Mouse (Mus musculus): ENCODE results near the gene Ptcra. TPM values are rescaled to one million over a fixed set of nuclear protein-coding genes. Genes with fewer than 3 reads are reported as not detected.
A peak's percentile ranks its signal among the peaks of the same experiment; 100 is the strongest.

Ptcra gene
- polyA plus RNA-seq, 1 experiment from 2014 or later, result 0.32 TPM

- Histone ChIP-seq H3K4me2 (ENCODE audit: low read depth, low read length) (no peak overlapping the region), H3K9me3 (replicated peaks; ENCODE audit: control insufficient read depth, low read length) (no peaks in the 10 kb centered on the region), H3K4me1 (ENCODE audit: control insufficient read depth, insufficient read depth, low read length) (no peaks in the 10 kb centered on the region; the same call in 1 of the 2 replicates), H3K4me3 (ENCODE audit: low read depth, low read length) (no peak overlapping the region), H3K9ac (replicated peaks; ENCODE audit: low read length) (no peak overlapping the region), H3K27ac (replicated peaks; ENCODE audit: low read depth, low read length) (no peak overlapping the region), H3K36me3 (replicated peaks; ENCODE audit: control insufficient read depth, insufficient read depth, low read depth, low read length) (peaks cover 20% of the 10 kb centered on the region), H3K27me3 (ENCODE audit: control insufficient read depth, insufficient read depth, low read length) (no peaks in the 10 kb centered on the region)
- 95% methylated on average over 9 of the region's 9 CpGs for WGBS
- ATAC-seq (replicated peaks; ENCODE audit: insufficient number of reproducible peaks, low FRiP score, low TSS enrichment, low read depth) (no peak), DNase-seq (ENCODE audit: low spot score) (no peak)
These were observed 11.6 kb upstream of the Ptcra start for GRCm38 (mm10) chr17:46775070-46775469.

GRCm38 (mm10) chr17:46774131-46774472, 10.6 kb upstream of the Ptcra start:
- 39% methylated on average over 2 of the region's 2 CpGs for WGBS
- no peak overlapping the region for H3K27ac ChIP-seq (replicated peaks; ENCODE audit: low read depth, low read length)
- H3K4me2 ChIP-seq (ENCODE audit: low read depth, low read length), result no peak overlapping the region
- H3K9me3 ChIP-seq (replicated peaks; ENCODE audit: control insufficient read depth, low read length), result no peaks in the 10 kb centered on the region
- H3K4me1 ChIP-seq (ENCODE audit: control insufficient read depth, insufficient read depth, low read length), result no peaks in the 10 kb centered on the region; the same call in 1 of the 2 replicates
- ATAC-seq (replicated peaks; ENCODE audit: insufficient number of reproducible peaks, low FRiP score, low TSS enrichment, low read depth) (no peak), DNase-seq (ENCODE audit: low spot score) (no peak)
- H3K4me3 ChIP-seq (ENCODE audit: low read depth, low read length), result no peak overlapping the region
- no peaks in the 10 kb centered on the region for H3K27me3 ChIP-seq (ENCODE audit: control insufficient read depth, insufficient read depth, low read length)
- no peak overlapping the region for H3K9ac ChIP-seq (replicated peaks; ENCODE audit: low read length)
- peaks cover 16% of the 10 kb centered on the region for H3K36me3 ChIP-seq (replicated peaks; ENCODE audit: control insufficient read depth, insufficient read depth, low read depth, low read length)

- Histone ChIP-seq H3K27me3 (ENCODE audit: control insufficient read depth, insufficient read depth, low read length) (no peaks in the 10 kb centered on the region), H3K9me3 (replicated peaks; ENCODE audit: control insufficient read depth, low read length) (no peaks in the 10 kb centered on the region), H3K9ac (replicated peaks; ENCODE audit: low read length) (peak overlapping the region; percentile 86), H3K4me1 (ENCODE audit: control insufficient read depth, insufficient read depth, low read length) (no peaks in the 10 kb centered on the region; the same call in 1 of the 2 replicates), H3K4me3 (ENCODE audit: low read depth, low read length) (peak overlapping the region; percentile 84), H3K27ac (replicated peaks; ENCODE audit: low read depth, low read length) (no peak overlapping the region; the same call in 1 of the 2 replicates), H3K36me3 (replicated peaks; ENCODE audit: control insufficient read depth, insufficient read depth, low read depth, low read length) (peaks cover 11% of the 10 kb centered on the region), H3K4me2 (ENCODE audit: low read depth, low read length) (peak overlapping the region; percentile 93)
- ATAC-seq (replicated peaks; ENCODE audit: insufficient number of reproducible peaks, low FRiP score, low TSS enrichment, low read depth) (no peak), DNase-seq (ENCODE audit: low spot score) (peak; percentile 43)
- 8% methylated on average over 19 of the region's 20 CpGs for WGBS
These were observed 10.0 kb upstream of the Ptcra start for GRCm38 (mm10) chr17:46773278-46774130.

DNA sequence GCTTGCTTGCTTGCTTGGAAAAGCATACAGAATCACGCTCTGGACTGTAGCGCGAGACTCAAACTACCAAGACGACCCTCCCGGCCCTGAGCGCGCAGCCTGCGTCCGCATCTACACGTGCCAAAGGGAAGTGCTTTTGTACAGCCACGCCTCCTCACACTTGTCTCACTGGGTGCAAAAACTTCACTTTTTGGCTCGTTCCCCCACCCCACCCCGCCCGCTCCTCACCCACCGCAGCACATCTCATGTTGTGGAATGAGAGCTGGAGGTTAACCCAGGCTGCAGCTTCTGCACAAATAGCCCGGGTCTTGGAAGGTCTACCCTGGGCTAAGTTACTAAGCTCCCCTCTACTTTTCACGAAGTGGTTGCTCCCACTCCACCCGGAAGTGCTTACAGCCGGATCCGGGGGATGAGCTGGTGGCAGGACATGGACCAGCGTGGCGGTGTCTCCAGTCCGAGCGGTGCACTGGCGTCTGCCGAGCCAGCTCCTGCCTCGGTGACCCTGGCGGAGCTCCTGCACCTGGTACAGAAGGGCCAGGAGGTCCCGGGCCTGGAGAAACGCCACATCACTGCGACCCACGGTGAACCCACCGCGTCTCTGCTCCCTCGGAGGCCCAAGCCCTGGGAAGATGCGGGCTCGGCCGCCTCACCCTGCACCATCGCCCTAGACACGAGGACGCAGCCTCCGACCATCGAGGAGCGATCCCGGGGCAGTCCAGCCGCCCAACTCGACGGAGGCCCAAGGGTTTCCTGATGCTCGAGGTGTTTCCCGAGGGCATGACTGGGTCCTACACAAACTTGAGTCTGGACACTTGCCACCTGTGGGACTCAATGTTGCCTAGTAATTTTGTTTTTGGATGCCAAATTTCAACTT, 9.1 kb upstream of the Ptcra start, which contains the start of gene 2310039H08Rik:
TSS of gene 2310039H08Rik (plus strand) at position 232 of the 874 bp plus-strand sequence.
- Histone ChIP-seq H3K27me3 (ENCODE audit: control insufficient read depth, insufficient read depth, low read length) (no peaks in the 10 kb centered on the region), H3K36me3 (replicated peaks; ENCODE audit: control insufficient read depth, insufficient read depth, low read depth, low read length) (peaks cover 6% of the 10 kb centered on the region), H3K4me2 (ENCODE audit: low read depth, low read length) (peak within 1 kb of the TSS; percentile 93), H3K27ac (replicated peaks; ENCODE audit: low read depth, low read length) (peak within 1 kb of the TSS; percentile 52), H3K4me1 (ENCODE audit: control insufficient read depth, insufficient read depth, low read length) (no peaks in the 10 kb centered on the region; the same call in 1 of the 2 replicates), H3K9ac (replicated peaks; ENCODE audit: low read length) (peak within 1 kb of the TSS; percentile 86), H3K4me3 (ENCODE audit: low read depth, low read length) (peak within 1 kb of the TSS; percentile 84), H3K9me3 (replicated peaks; ENCODE audit: control insufficient read depth, low read length) (no peaks in the 10 kb centered on the region)
- DNase-seq (ENCODE audit: low spot score), result peak; percentile 91
- peak; percentile 91 for ATAC-seq (replicated peaks; ENCODE audit: insufficient number of reproducible peaks, low FRiP score, low TSS enrichment, low read depth)
- under 1% methylated on average over 50 of the region's 50 CpGs for WGBS

DNA sequence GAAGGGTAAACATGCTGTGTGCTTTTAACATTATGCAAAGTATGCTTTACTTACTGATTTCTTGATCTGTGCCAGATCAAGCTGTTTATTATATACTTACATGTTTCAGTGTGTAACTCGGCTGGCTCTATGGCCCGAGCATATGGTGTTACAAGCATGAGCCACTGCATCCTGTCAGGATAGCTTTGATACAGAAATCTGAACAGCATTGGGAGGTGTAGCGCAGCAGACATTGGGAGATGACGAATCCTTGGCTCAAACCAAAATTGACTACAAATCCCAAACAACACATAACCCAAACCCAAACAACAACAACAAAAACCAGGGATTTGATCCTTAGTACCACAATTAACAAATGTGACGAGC, 8.5 kb upstream of the Ptcra start:
- 0 out of 2 replicates have a peak overlapping the region, but pooled peaks have one; percentile 52 for H3K27ac ChIP-seq (replicated peaks; ENCODE audit: low read depth, low read length)
- H3K4me2 ChIP-seq (ENCODE audit: low read depth, low read length), result peak overlapping the region; percentile 93
- peak overlapping the region; percentile 84 for H3K4me3 ChIP-seq (ENCODE audit: low read depth, low read length)
- WGBS, result 9% methylated on average over 5 of the region's 5 CpGs
- H3K4me1 ChIP-seq (ENCODE audit: control insufficient read depth, insufficient read depth, low read length), result no peaks in the 10 kb centered on the region; the same call in 1 of the 2 replicates
- peak overlapping the region; percentile 86 for H3K9ac ChIP-seq (replicated peaks; ENCODE audit: low read length)
- peaks cover 6% of the 10 kb centered on the region for H3K36me3 ChIP-seq (replicated peaks; ENCODE audit: control insufficient read depth, insufficient read depth, low read depth, low read length)
- H3K27me3 ChIP-seq (ENCODE audit: control insufficient read depth, insufficient read depth, low read length), result no peaks in the 10 kb centered on the region
- no peaks in the 10 kb centered on the region for H3K9me3 ChIP-seq (replicated peaks; ENCODE audit: control insufficient read depth, low read length)
- no peak for DNase-seq (ENCODE audit: low spot score)
- ATAC-seq (replicated peaks; ENCODE audit: insufficient number of reproducible peaks, low FRiP score, low TSS enrichment, low read depth), result 0 out of 2 replicates have a peak, but pooled peaks have one; percentile 30

DNA sequence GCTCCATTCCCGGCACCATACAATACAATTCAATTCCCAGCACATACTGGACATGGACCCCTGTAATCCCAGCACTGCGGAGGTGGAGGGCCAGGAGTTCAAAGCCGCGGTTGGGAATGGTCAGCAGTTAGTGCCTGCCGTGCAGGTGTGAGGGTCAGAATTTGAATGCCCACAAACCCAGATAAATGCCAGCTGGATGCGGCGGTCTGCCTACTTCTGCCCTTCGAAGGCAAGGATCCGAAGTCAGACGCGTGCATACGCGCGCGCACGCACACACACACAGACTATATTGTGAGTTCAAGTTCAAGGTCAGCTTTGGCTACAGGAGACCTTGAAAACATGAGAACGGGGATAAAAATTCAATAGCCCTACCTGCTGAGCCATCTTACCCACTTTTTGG, 8.1 kb upstream of the Ptcra start:
- H3K4me3 ChIP-seq (ENCODE audit: low read depth, low read length), result peak overlapping the region; percentile 84
- ATAC-seq (replicated peaks; ENCODE audit: insufficient number of reproducible peaks, low FRiP score, low TSS enrichment, low read depth) (no peak), DNase-seq (ENCODE audit: low spot score) (no peak)
- no peaks in the 10 kb centered on the region; the same call in 1 of the 2 replicates for H3K4me1 ChIP-seq (ENCODE audit: control insufficient read depth, insufficient read depth, low read length)
- peaks cover 6% of the 10 kb centered on the region for H3K36me3 ChIP-seq (replicated peaks; ENCODE audit: control insufficient read depth, insufficient read depth, low read depth, low read length)
- 59% methylated on average over 17 of the region's 17 CpGs for WGBS
- H3K9me3 ChIP-seq (replicated peaks; ENCODE audit: control insufficient read depth, low read length), result no peaks in the 10 kb centered on the region
- H3K27ac ChIP-seq (replicated peaks; ENCODE audit: low read depth, low read length), result no peak overlapping the region
- peak overlapping the region; percentile 93 for H3K4me2 ChIP-seq (ENCODE audit: low read depth, low read length)
- no peaks in the 10 kb centered on the region for H3K27me3 ChIP-seq (ENCODE audit: control insufficient read depth, insufficient read depth, low read length)
- peak overlapping the region; percentile 86 for H3K9ac ChIP-seq (replicated peaks; ENCODE audit: low read length)

DNA sequence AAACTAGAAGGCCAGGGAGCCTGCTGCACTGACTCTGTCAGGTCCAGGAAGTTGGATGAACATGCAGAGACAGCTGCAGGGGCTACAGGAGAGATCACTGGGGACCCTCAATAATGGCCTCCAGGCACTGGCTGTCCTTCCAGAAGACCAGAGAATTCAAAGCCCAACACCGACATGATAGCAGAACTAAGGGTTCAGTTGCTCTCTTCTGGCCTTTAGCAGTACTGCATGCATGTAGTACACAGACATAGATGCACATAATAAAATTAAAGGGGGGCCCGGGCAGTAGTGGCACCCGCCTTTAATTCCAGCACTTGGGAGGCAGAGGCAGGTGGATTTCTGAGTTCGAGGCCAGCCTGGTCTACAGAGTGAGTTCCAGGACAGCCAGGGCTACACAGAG, 7.5 kb upstream of the Ptcra start:
- H3K36me3 ChIP-seq (replicated peaks; ENCODE audit: control insufficient read depth, insufficient read depth, low read depth, low read length), result peaks cover 4% of the 10 kb centered on the region; the same call in 1 of the 2 replicates
- ATAC-seq (replicated peaks; ENCODE audit: insufficient number of reproducible peaks, low FRiP score, low TSS enrichment, low read depth) (no peak), DNase-seq (ENCODE audit: low spot score) (no peak)
- H3K27me3 ChIP-seq (ENCODE audit: control insufficient read depth, insufficient read depth, low read length), result no peaks in the 10 kb centered on the region
- no peaks in the 10 kb centered on the region; the same call in 1 of the 2 replicates for H3K4me1 ChIP-seq (ENCODE audit: control insufficient read depth, insufficient read depth, low read length)
- no peak overlapping the region for H3K9ac ChIP-seq (replicated peaks; ENCODE audit: low read length)
- no peak overlapping the region for H3K4me2 ChIP-seq (ENCODE audit: low read depth, low read length)
- 81% methylated on average over 4 of the region's 4 CpGs for WGBS
- H3K4me3 ChIP-seq (ENCODE audit: low read depth, low read length), result no peak overlapping the region
- no peaks in the 10 kb centered on the region for H3K9me3 ChIP-seq (replicated peaks; ENCODE audit: control insufficient read depth, low read length)
- H3K27ac ChIP-seq (replicated peaks; ENCODE audit: low read depth, low read length), result no peak overlapping the region
